Mouse (Mus musculus): ENCODE results near the gene Pin4. TPM values are rescaled to one million over a fixed set of nuclear protein-coding genes. Genes with fewer than 3 reads are reported as not detected.
"Not testable (repeated sequence)": the region's sequence is repeated elsewhere in the genome, so short reads cannot be mapped to it uniquely, and the experiment has no call there.

The Pin4 gene
- polyA plus RNA-seq, 1 experiment from 2014 or later = 82.0 TPM

- no peak overlapping the region for H3K4me3 ChIP-seq (ENCODE audit: low read depth, low read length)
- no peak overlapping the region for H3K9ac ChIP-seq (ENCODE audit: low read length)
- no peaks in the 10 kb centered on the region; the same call in 1 of the 2 replicates for H3K4me1 ChIP-seq (ENCODE audit: control insufficient read depth, insufficient read depth, low read length)
- H3K4me2 ChIP-seq (ENCODE audit: low read depth) = no peak overlapping the region
- no peaks in the 10 kb centered on the region for H3K27me3 ChIP-seq (ENCODE audit: control insufficient read depth, insufficient read depth, low read length)
- DNase-seq (ENCODE audit: low spot score) (no peak), ATAC-seq (ENCODE audit: insufficient read depth, low FRiP score, low TSS enrichment) (no peak)
- no peaks in the 10 kb centered on the region for H3K36me3 ChIP-seq (ENCODE audit: control insufficient read depth, insufficient read depth, low read length)
- 54% methylated on average over 10 of the region's 10 CpGs for WGBS
- H3K9me3 ChIP-seq (ENCODE audit: control insufficient read depth, low read length) = no peaks in the 10 kb centered on the region
- H3K27ac ChIP-seq (ENCODE audit: low read depth, low read length) = no peak overlapping the region
Measured at GRCm38 (mm10) chrX:102081076-102081475, 38.2 kb upstream of the Pin4 start.

DNA sequence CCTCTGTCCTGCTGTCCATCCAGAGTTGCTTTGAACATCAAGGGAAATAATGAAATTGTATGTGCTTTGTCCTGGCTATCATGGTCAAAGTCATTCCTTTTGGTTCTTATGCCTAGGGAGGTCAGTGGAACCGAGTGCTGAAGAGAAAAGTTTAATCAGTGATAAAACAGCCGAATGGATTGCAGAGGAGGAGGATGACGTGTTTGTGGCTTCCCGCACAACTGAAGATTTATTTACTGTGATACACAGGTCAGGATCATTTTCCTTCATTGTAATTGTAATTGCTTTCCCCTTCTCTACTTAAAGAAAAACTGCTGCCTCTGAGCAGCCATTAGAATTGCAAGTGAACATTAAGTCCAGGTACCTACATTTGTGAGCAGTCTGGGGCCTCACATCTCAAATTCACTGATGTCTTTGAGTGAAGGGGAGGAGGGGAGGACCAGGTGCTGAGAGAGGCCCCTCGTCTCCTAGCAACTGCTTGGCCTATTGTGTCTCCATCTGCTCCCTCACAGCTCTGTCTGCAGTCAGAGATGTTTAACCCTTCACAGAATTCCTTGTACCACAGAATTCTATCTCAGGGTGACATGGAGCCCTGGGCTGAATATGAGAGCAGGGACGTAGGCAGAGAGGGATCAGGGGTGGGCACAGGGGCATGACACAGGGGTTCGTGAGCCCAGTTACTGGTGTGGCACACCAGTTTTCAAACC lies 37.5 kb upstream of the Pin4 start:
- Histone ChIP-seq H3K4me1 (ENCODE audit: control insufficient read depth, insufficient read depth, low read length) (no peaks in the 10 kb centered on the region; the same call in 1 of the 2 replicates), H3K9ac (ENCODE audit: low read length) (no peak overlapping the region), H3K27ac (ENCODE audit: low read depth, low read length) (peak overlapping the region; percentile 75), H3K4me3 (ENCODE audit: low read depth, low read length) (no peak overlapping the region), H3K36me3 (ENCODE audit: control insufficient read depth, insufficient read depth, low read length) (no peaks in the 10 kb centered on the region), H3K9me3 (ENCODE audit: control insufficient read depth, low read length) (no peaks in the 10 kb centered on the region), H3K4me2 (ENCODE audit: low read depth) (no peak overlapping the region; the same call in 1 of the 2 replicates), H3K27me3 (ENCODE audit: control insufficient read depth, insufficient read depth, low read length) (no peaks in the 10 kb centered on the region)
- DNase-seq (ENCODE audit: low spot score) (peak; percentile 72), ATAC-seq (ENCODE audit: insufficient read depth, low FRiP score, low TSS enrichment) (peak; percentile 94)
- WGBS = 37% methylated on average over 7 of the region's 7 CpGs

GRCm38 (mm10) chrX:102082340-102082739 lies 36.9 kb upstream of the Pin4 start:
- Histone ChIP-seq H3K27me3 (ENCODE audit: control insufficient read depth, insufficient read depth, low read length) (no peaks in the 10 kb centered on the region), H3K4me3 (ENCODE audit: low read depth, low read length) (no peak overlapping the region), H3K4me1 (ENCODE audit: control insufficient read depth, insufficient read depth, low read length) (no peaks in the 10 kb centered on the region; the same call in 1 of the 2 replicates), H3K36me3 (ENCODE audit: control insufficient read depth, insufficient read depth, low read length) (no peaks in the 10 kb centered on the region), H3K9me3 (ENCODE audit: control insufficient read depth, low read length) (no peaks in the 10 kb centered on the region), H3K9ac (ENCODE audit: low read length) (no peak overlapping the region), H3K4me2 (ENCODE audit: low read depth) (no peak overlapping the region), H3K27ac (ENCODE audit: low read depth, low read length) (peak overlapping the region; percentile 75)
- 45% methylated on average over 5 of the region's 5 CpGs for WGBS
- no peak for ATAC-seq (ENCODE audit: insufficient read depth, low FRiP score, low TSS enrichment)
- DNase-seq (ENCODE audit: low spot score) = no peak

DNA sequence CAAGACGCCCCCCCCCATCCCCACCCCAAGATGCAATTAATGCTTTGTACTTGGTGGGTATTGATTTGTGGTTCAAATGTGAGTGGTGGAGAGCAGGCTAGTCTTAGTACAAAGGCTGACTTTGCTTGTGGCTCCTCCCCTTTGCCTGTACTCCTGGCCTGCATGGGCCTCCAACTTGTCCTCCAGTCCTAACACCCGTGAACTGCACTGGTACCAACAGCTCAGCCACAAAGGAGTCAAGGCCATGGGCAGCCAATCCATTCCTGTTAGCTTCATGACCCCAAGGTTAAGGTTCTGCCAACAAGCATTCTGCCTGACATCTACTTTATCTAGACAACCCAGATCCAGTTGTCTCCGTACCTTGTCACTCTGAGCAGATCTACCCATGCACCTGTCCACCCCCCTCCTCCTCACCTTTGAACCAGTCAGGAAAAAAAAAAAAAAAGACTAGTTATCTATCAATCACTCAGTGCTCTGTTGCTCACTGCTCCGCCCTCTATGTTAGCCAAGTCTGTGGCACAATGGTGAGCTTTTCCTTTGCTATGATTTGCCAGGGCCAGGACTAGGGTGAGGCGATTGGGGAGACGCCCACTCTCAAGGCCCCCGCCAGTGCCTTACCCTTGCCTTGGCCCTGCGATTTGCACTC lies 33.3 kb upstream of the Pin4 start:
- Histone ChIP-seq H3K9me3 (ENCODE audit: control insufficient read depth, low read length) (no peaks in the 10 kb centered on the region), H3K27me3 (ENCODE audit: control insufficient read depth, insufficient read depth, low read length) (no peaks in the 10 kb centered on the region), H3K4me2 (ENCODE audit: low read depth) (no peak overlapping the region), H3K27ac (ENCODE audit: low read depth, low read length) (no peak overlapping the region), H3K4me3 (ENCODE audit: low read depth, low read length) (no peak overlapping the region), H3K4me1 (ENCODE audit: control insufficient read depth, insufficient read depth, low read length) (no peaks in the 10 kb centered on the region; the same call in 1 of the 2 replicates), H3K36me3 (ENCODE audit: control insufficient read depth, insufficient read depth, low read length) (no peaks in the 10 kb centered on the region), H3K9ac (ENCODE audit: low read length) (no peak overlapping the region)
- ATAC-seq (ENCODE audit: insufficient read depth, low FRiP score, low TSS enrichment) (no peak), DNase-seq (ENCODE audit: low spot score) (no peak)
- 78% methylated on average over 8 of the region's 8 CpGs for WGBS

DNA sequence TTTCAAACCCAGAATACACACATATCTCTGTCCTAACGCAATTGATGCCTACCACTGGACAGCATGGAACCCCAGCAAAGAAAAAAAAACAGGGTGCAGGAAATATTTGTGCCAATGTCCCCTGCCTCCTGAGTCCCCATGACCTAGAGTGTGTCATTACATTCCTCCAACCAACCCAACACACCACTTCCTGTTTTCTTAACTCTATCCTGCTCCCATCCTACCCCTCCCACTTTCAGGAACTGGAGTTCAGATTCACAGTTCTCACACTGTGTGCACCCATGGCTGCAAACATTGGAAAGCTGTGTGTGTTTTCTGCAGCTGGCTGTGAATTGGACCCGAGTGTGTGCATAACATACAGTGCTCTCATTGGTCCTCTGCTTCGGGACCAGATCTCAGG lies 28.6 kb upstream of the Pin4 start:
- H3K27ac ChIP-seq (ENCODE audit: low read depth, low read length) = no peak overlapping the region
- no peaks in the 10 kb centered on the region for H3K27me3 ChIP-seq (ENCODE audit: control insufficient read depth, insufficient read depth, low read length)
- no peak overlapping the region for H3K4me3 ChIP-seq (ENCODE audit: low read depth, low read length)
- no peak for DNase-seq (ENCODE audit: low spot score)
- WGBS = 87% methylated on average over 3 of the region's 3 CpGs
- H3K36me3 ChIP-seq (ENCODE audit: control insufficient read depth, insufficient read depth, low read length) = no peaks in the 10 kb centered on the region
- no peak overlapping the region for H3K4me2 ChIP-seq (ENCODE audit: low read depth)
- no peak for ATAC-seq (ENCODE audit: insufficient read depth, low FRiP score, low TSS enrichment)
- H3K4me1 ChIP-seq (ENCODE audit: control insufficient read depth, insufficient read depth, low read length) = no peaks in the 10 kb centered on the region
- H3K9ac ChIP-seq (ENCODE audit: low read length) = no peak overlapping the region
- H3K9me3 ChIP-seq (ENCODE audit: control insufficient read depth, low read length) = no peaks in the 10 kb centered on the region

- H3K27ac ChIP-seq (ENCODE audit: low read depth, low read length) = no peak overlapping the region
- H3K9ac ChIP-seq (ENCODE audit: low read length) = no peak overlapping the region
- no peaks in the 10 kb centered on the region for H3K27me3 ChIP-seq (ENCODE audit: control insufficient read depth, insufficient read depth, low read length)
- WGBS = 80% methylated on average over 7 of the region's 7 CpGs
- H3K4me2 ChIP-seq (ENCODE audit: low read depth) = no peak overlapping the region
- no peaks in the 10 kb centered on the region for H3K36me3 ChIP-seq (ENCODE audit: control insufficient read depth, insufficient read depth, low read length)
- no peak overlapping the region for H3K4me3 ChIP-seq (ENCODE audit: low read depth, low read length)
- no peaks in the 10 kb centered on the region for H3K4me1 ChIP-seq (ENCODE audit: control insufficient read depth, insufficient read depth, low read length)
- ATAC-seq (ENCODE audit: insufficient read depth, low FRiP score, low TSS enrichment) = no peak
- H3K9me3 ChIP-seq (ENCODE audit: control insufficient read depth, low read length) = no peaks in the 10 kb centered on the region
- DNase-seq (ENCODE audit: low spot score) = no peak
Measured at GRCm38 (mm10) chrX:102094381-102094904, 24.8 kb upstream of the Pin4 start.

- Histone ChIP-seq H3K9me3 (ENCODE audit: control insufficient read depth, low read length) (no peaks in the 10 kb centered on the region), H3K4me3 (ENCODE audit: low read depth, low read length) (no peak overlapping the region), H3K4me1 (ENCODE audit: control insufficient read depth, insufficient read depth, low read length) (no peaks in the 10 kb centered on the region), H3K4me2 (ENCODE audit: low read depth) (no peak overlapping the region), H3K27ac (ENCODE audit: low read depth, low read length) (no peak overlapping the region), H3K27me3 (ENCODE audit: control insufficient read depth, insufficient read depth, low read length) (no peaks in the 10 kb centered on the region; the same call in 1 of the 2 replicates), H3K36me3 (ENCODE audit: control insufficient read depth, insufficient read depth, low read length) (no peaks in the 10 kb centered on the region), H3K9ac (ENCODE audit: low read length) (no peak overlapping the region)
- ATAC-seq (ENCODE audit: insufficient read depth, low FRiP score, low TSS enrichment) (no peak), DNase-seq (ENCODE audit: low spot score) (no peak)
- WGBS = 63% methylated on average over 7 of the region's 7 CpGs
Measured at GRCm38 (mm10) chrX:102101886-102102285, 17.4 kb upstream of the Pin4 start.

DNA sequence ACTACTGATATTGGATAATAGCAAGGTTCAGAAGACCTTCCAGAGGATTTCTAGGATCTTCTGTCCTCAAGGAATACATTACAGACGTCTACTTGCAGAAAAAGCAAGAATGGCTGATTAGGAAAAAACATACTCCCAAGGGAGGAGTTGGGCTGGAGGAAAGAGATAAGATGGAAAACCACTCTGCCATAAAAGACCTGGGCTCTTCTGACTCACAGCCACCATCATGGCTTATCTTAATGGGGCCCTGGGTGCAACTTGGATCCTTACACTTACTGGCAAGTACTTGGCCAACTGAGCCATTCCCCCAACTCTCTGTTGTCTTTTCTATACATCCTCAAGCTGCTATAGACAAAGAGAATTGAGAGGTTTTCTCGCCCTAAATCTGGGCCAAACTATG lies 15.4 kb upstream of the Pin4 start:
- not testable (repeated sequence) for ATAC-seq (ENCODE audit: insufficient read depth, low FRiP score, low TSS enrichment); H3K4me2 ChIP-seq (ENCODE audit: low read depth); H3K4me1 ChIP-seq (ENCODE audit: control insufficient read depth, insufficient read depth, low read length); DNase-seq (ENCODE audit: low spot score); H3K27ac ChIP-seq (ENCODE audit: low read depth, low read length); H3K9ac ChIP-seq (ENCODE audit: low read length); H3K9me3 ChIP-seq (ENCODE audit: control insufficient read depth, low read length); H3K27me3 ChIP-seq (ENCODE audit: control insufficient read depth, insufficient read depth, low read length); H3K36me3 ChIP-seq (ENCODE audit: control insufficient read depth, insufficient read depth, low read length); H3K4me3 ChIP-seq (ENCODE audit: low read depth, low read length)
- WGBS = 73% methylated on average over 2 of the region's 2 CpGs

DNA sequence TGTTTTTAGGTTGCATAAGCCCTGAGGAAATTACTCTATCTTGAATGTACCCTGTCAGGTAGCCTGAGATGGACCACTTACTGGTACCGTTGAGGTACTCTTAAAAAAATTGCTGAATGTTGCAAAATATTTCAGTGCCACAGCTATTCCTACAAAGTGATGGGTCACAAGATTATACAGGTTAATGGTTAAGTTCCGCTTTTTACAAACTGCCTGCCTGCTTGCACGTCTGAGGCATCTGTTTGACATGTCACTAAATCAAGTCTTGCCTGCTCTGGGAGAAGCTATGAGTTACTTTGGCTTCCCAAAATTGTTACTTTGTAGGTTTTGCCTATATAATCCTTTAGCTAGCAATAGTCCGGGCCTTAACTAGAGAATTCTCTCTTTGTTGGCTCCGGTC lies 9.9 kb upstream of the Pin4 start:
- not testable (repeated sequence) for H3K9ac ChIP-seq (ENCODE audit: low read length); H3K27ac ChIP-seq (ENCODE audit: low read depth, low read length); H3K4me2 ChIP-seq (ENCODE audit: low read depth); H3K9me3 ChIP-seq (ENCODE audit: control insufficient read depth, low read length); ATAC-seq (ENCODE audit: insufficient read depth, low FRiP score, low TSS enrichment); H3K27me3 ChIP-seq (ENCODE audit: control insufficient read depth, insufficient read depth, low read length); H3K36me3 ChIP-seq (ENCODE audit: control insufficient read depth, insufficient read depth, low read length); DNase-seq (ENCODE audit: low spot score); H3K4me3 ChIP-seq (ENCODE audit: low read depth, low read length); H3K4me1 ChIP-seq (ENCODE audit: control insufficient read depth, insufficient read depth, low read length)
- WGBS = 78% methylated on average over 5 of the region's 5 CpGs

Measured in neural tube, embryonic 11.5 days (tissue).